Mouse (Mus musculus) kidney, adult 18-20 months (tissue): ENCODE measurements at regions not wholly inside any gene's neighbourhood (a gene's known extent, or its start where the extent isn't known, plus 50 kb on each side); places are given as distances from the start of the nearest gene placed in this dataset.
A peak's percentile ranks its signal among the peaks of the same experiment; 100 is the strongest.

Experiments used
- DNase-seq: peaks from one replicate; pipeline ENCODE4 v3.0.0; 2021

- no peak for DNase-seq
These were observed 238.0 kb downstream of the Fam49a start for GRCm38 (mm10) chr12:12499903-12500302.

GRCm38 (mm10) chr12:12498621-12499020 lies 236.7 kb downstream of the Fam49a start:
- DNase-seq = no peak

GRCm38 (mm10) chr12:12497277-12497841 lies 235.4 kb downstream of the Fam49a start:
- DNase-seq = no peak

- peak; percentile 4 for DNase-seq
These were observed 234.7 kb downstream of the Fam49a start for GRCm38 (mm10) chr12:12496593-12497141.

- DNase-seq = no peak
These were observed 228.2 kb downstream of the Fam49a start for GRCm38 (mm10) chr12:12490173-12490572.

GRCm38 (mm10) chr12:12488090-12488489 lies 226.2 kb downstream of the Fam49a start:
- DNase-seq = no peak

GRCm38 (mm10) chr12:12486656-12487356 lies 224.9 kb downstream of the Fam49a start:
- no peak for DNase-seq

GRCm38 (mm10) chr12:12484921-12485680 lies 223.2 kb downstream of the Fam49a start:
- DNase-seq = no peak

- no peak for DNase-seq
These were observed 218.5 kb downstream of the Fam49a start for GRCm38 (mm10) chr12:12480451-12480850.

GRCm38 (mm10) chr12:12452086-12452485 lies 190.1 kb downstream of the Fam49a start:
- DNase-seq = no peak

GRCm38 (mm10) chr12:12446768-12447167 lies 184.8 kb downstream of the Fam49a start:
- DNase-seq = no peak

GRCm38 (mm10) chr12:12446281-12446680 lies 184.3 kb downstream of the Fam49a start:
- DNase-seq = no peak

- no peak for DNase-seq
These were observed 180.9 kb downstream of the Fam49a start for GRCm38 (mm10) chr12:12442872-12443271.

- no peak for DNase-seq
These were observed 174.4 kb downstream of the Fam49a start for GRCm38 (mm10) chr12:12436379-12436778.

GRCm38 (mm10) chr12:12432597-12432996 lies 170.7 kb downstream of the Fam49a start:
- DNase-seq = no peak
